Mouse (Mus musculus) activated CD4-positive, CD25-positive, alpha-beta regulatory T cell, adult 4 months (primary cell): ENCODE measurements around the gene Olfr791. TPM values are rescaled to one million over a fixed set of nuclear protein-coding genes. Genes with fewer than 3 reads are reported as not detected.

ENCODE experiments used
- ATAC-seq: one replicate; pipeline ENCODE4 v1.8.0; 2017
- polyA plus RNA-seq, 2 experiments: library from polyadenylated mRNA; unstranded; fragments of 100-300 nt; shearing (Covaris generic); gene quantifications; one replicate each; pipeline ENCODE4 v1.2.1; 2017

The Olfr791 gene
- polyA plus RNA-seq = not detected

DNA sequence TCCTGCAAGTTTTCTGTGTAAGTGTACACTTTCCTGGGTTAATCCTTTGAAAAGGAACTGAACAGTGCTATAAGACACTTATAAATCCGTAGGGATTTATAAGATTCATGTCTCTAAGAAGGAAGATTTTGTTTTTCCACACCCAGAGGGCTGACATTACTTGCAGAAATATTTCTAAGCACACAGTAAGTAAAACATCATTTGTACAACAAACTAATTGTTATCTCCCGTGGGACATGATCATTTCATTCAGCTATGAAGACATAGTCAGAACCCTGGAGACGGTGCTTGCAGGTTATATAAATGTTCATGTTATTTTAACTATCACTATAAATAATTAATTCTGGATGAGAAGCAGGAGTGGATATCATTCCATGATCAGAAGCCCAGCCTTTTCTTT lies at the start of gene Olfr791:
Gene Olfr791, plus strand, starts transcription at position 301 of the 400 bp plus-strand sequence.
- no peak for ATAC-seq

DNA sequence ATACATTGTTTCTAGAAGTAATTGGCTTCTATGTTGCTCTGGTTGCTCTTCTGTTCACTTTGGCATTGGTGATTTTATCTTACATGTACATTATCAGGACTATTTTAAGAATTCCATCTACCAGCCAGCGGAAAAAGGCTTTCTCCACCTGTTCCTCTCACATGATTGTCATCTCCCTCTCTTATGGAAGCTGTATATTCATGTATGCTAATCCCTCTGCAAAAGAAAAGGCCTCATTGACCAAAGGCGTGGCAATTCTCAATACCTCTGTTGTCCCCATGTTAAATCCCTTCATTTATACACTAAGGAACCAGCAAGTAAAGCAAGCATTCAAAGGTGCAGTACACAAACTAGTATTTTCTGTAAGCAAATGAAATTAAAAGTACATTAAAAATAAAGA lies 48.3 kb upstream of the Olfr791 start:
- no peak for ATAC-seq

DNA sequence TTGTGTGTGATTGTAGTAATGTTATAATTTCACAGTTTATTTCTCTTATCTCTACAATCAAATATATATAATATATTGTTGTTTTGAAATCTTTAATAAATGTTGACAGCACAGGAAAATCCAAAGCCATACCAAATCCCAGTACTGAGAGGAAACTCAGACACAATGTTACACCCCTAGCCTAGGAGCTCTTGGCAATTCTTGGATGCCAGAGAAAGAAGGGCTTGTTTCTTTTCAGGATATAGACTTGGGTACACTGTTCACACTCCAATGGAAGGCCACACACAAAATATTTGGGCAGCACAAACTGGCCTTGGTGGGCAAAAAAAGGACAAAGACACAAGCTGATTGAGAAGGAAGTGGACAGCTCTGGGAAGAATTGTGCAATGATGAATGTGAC lies 47.9 kb upstream of the Olfr791 start:
- no peak for ATAC-seq

DNA sequence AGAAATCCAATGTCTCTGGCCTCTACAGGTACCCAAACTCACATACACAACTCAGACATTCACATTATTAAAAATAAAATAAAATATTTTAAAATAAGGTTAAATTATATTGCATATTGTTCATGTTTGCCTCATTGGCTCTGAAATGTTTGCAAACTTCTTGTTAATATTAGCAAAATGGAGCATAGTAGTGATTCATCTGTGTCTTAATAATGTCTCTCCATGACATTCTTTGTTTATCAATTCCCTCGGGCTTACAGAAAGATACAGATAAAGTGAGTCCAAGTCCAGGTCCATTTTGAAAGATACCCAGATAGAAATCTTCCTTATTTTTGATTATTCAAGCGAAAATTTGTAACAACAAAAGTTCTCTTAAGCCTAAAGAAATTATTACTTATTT lies 37.1 kb upstream of the Olfr791 start, which contains the start of gene Olfr789:
Gene Olfr789, plus strand, starts transcription at position 301 of the 400 bp plus-strand sequence.
- ATAC-seq = no peak

DNA sequence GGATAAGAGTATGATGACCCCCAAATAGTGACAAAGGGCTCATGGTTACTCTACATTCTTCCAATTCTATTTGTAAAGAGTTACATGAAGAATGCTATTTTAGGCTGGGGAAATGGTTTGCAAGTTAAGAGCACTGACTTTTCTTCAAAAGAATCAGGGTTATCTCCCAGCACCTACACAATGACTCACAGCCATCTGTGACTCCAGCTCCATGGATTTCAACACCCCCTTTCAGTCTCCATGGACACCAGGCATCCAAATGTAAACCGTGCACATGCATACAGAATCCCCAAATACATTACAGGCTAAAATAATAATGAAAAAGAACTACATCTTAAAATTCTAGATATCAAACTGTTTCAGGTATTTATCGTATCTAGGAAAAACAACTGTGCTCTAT lies 31.5 kb upstream of the Olfr791 start:
- no peak for ATAC-seq

DNA sequence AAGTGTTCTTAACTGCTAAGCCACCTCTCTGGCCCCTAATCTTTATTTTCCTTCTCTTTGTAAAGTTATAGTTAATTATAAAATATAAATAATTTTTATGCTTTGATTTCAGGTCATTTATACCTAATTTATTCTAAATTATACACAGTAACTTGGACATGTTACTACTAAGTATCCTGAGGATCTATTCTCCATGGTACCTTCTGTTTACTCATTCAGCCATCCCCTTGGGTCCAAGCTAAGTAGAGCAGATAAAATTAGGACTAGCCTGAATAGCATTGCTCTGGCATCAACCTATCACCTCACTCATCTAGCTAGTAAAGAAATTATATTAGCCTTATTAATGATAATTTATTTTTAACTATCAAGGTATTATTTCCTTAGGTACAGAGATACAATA lies 23.4 kb upstream of the Olfr791 start, which contains the start of gene Olfr790:
Gene Olfr790, plus strand, starts transcription at position 301 of the 400 bp plus-strand sequence.
- ATAC-seq = no peak

DNA sequence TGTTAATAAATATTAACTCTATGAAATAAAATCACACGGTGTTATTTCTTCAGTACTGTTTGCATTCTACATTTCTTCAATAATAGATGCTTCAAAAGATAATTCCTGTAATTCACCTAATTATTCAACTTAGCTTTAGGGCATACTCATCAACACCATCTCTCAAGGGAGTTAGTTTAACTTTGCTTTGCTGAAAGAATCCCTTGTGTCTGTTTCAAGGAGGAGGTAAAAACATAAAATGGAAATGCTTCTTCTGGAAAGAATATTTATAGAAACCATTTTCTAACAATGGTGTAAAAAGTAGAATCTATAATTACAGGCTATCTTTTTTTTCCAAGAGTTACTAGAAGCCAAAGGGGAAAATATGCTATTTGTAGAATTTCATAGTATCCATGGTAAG lies 17.3 kb downstream of the Olfr791 start, which contains the start of gene Olfr792:
Gene Olfr792, plus strand, starts transcription at position 301 of the 400 bp plus-strand sequence.
- ATAC-seq = no peak

DNA sequence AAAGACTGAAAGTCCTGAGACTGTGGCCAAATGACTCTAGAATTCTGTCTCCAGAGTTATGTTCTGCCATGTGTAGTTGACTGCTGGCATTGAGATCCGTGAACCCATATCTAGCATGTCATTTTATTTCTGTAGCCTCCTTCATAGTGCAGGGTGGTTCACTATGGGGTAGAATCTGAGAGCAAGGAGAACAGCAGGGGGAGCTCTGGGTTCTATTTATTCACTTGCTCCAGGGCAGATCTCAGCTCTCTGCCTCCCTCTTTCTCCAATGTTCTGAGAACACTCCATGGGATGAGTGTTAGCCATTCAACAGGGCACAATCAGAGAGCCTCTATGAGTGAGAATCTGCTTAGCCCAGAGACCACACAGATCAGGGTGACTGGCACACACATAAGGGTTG lies 27.8 kb downstream of the Olfr791 start:
- ATAC-seq = no peak

DNA sequence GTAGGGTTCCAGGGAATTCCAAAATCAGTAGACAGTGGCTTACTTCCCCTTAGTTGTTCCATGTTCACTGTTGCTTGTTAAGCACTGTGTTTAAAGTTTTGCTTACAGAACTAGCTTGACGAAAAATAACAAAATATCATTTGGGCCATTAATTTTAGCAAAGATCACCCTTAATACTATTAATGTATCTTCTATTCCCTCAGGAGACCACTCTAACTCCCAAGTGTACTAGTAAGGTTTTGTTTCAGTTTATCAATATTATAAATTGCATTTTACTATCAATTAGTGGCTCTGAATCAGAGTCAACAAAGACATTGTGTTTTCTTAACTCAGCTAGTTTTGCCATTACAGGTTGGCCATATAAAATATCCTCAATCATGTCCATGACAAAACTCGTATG lies 45.8 kb downstream of the Olfr791 start, which contains the start of gene Olfr794:
Gene Olfr794, plus strand, starts transcription at position 301 of the 400 bp plus-strand sequence.
- ATAC-seq = no peak

DNA sequence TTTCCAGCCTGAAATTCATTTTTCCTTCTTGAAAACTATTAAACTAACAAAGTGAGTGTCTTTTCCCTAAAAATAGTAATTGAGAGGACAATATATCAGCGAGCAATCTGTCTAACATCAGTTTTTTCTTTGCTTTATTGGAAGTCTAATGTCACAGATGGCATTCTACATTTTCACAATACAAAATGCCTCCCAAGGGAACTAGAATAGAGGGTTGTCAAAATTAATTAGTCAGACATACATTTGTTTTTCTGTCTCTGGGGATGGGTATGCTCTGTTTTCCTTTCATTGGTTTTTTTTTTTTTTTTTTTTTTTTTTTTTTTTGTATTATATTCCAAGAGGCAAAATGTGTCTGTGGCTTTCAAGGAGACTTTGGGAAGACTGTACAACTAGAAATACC lies 55.5 kb downstream of the Olfr791 start:
- ATAC-seq = no peak

Other genes with a start within 250 kb of the Olfr791 start
- under 1 TPM in 1 of 2 experiments, not detected in 1; 0.33 TPM for gene Olfr780, start 203.7 kb upstream of the Olfr791 start, polyA plus RNA-seq
- gene Olfr781, start 192.9 kb upstream of the Olfr791 start, polyA plus RNA-seq = not detected
- gene Olfr782, start 172.9 kb upstream of the Olfr791 start, polyA plus RNA-seq = not detected
- not detected for gene Olfr784, start 137.7 kb upstream of the Olfr791 start, polyA plus RNA-seq
- gene Olfr785, start 116.4 kb upstream of the Olfr791 start, polyA plus RNA-seq = not detected
- not detected for gene Olfr786, start 94.5 kb upstream of the Olfr791 start, polyA plus RNA-seq
- under 1 TPM in 1 of 2 experiments, not detected in 1; 0.33 TPM for gene Olfr787, start 59.9 kb upstream of the Olfr791 start, polyA plus RNA-seq
- gene Olfr788, start 50.8 kb upstream of the Olfr791 start, polyA plus RNA-seq = not detected
- gene Olfr789, start 37.0 kb upstream of the Olfr791 start, polyA plus RNA-seq = not detected
- not detected for gene Olfr790, start 23.3 kb upstream of the Olfr791 start, polyA plus RNA-seq
- not detected for gene Olfr792, start 17.4 kb downstream of the Olfr791 start, polyA plus RNA-seq
- not detected for gene Olfr794, start 45.9 kb downstream of the Olfr791 start, polyA plus RNA-seq
- gene Olfr796, start 90.8 kb downstream of the Olfr791 start, polyA plus RNA-seq = not detected
- gene Olfr798, start 106.1 kb downstream of the Olfr791 start, polyA plus RNA-seq = under 1 TPM in 1 of 2 experiments, not detected in 1; 0.61 TPM
- gene Olfr799, start 115.7 kb downstream of the Olfr791 start, polyA plus RNA-seq = not detected
- gene Olfr800, start 135.9 kb downstream of the Olfr791 start, polyA plus RNA-seq = not detected
- gene Olfr801, start 152.1 kb downstream of the Olfr791 start, polyA plus RNA-seq = not detected
- not detected for gene Olfr802, start 166.4 kb downstream of the Olfr791 start, polyA plus RNA-seq
- not detected for gene Olfr803, start 172.5 kb downstream of the Olfr791 start, polyA plus RNA-seq
- gene Olfr804, start 181.4 kb downstream of the Olfr791 start, polyA plus RNA-seq = not detected
- gene Olfr805, start 207.6 kb downstream of the Olfr791 start, polyA plus RNA-seq = under 1 TPM in 1 of 2 experiments, not detected in 1; 0.24 TPM
- not detected for gene Olfr806, start 220.1 kb downstream of the Olfr791 start, polyA plus RNA-seq
- not detected for gene Olfr807, start 236.0 kb downstream of the Olfr791 start, polyA plus RNA-seq
- not detected for gene Olfr808, start 243.7 kb downstream of the Olfr791 start, polyA plus RNA-seq